Mouse (Mus musculus) ES-Bruce4 (cell line): ENCODE measurements around the gene Fndc5.

Experiments used
- EP300 ChIP-seq: IDR thresholded peaks from 2 replicates; pipeline ENCODE4 v1.6.1; 2011; ENCODE audit warnings: low read depth, low read length; ENCODE audit not compliant: insufficient read depth
- POLR2A ChIP-seq: IDR thresholded peaks from one replicate; pipeline ENCODE4 v1.8.1; 2011; ENCODE audit warnings: low read length; ENCODE audit not compliant: insufficient read depth

- TF ChIP-seq POLR2A (no peak), EP300 (no peak)
Measured at GRCm38 (mm10) chr4:129116703-129117102, 20.1 kb upstream of the Fndc5 start.
